Mouse (Mus musculus): ENCODE measurements around the gene Hist1h2bg.
"Not testable (repeated sequence)": the region's sequence is repeated elsewhere in the genome, so short reads cannot be mapped to it uniquely, and the experiment has no call there.

The Hist1h2bg gene

DNA sequence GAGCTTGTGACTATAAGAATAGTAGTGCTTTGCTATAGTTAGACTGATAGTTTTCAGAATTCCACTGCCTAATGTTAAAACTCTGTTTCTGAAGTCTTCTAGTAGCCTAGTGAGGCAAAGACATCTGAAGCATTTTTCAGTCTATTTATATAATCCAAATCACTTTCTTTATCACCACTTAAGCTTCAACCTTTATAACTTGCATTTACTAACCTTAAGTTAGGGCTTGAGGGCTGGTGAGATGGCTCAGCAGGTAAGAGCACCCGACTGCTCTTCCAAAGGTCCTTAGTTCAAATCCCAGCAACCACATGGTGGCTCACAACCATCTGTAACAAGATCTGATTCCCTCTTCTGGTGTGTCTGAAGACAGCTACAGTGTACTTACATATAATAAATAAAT, 31.4 kb upstream of the Hist1h2bg start:
- DNase-seq (ENCODE audit: low spot score): not testable (repeated sequence)

DNA sequence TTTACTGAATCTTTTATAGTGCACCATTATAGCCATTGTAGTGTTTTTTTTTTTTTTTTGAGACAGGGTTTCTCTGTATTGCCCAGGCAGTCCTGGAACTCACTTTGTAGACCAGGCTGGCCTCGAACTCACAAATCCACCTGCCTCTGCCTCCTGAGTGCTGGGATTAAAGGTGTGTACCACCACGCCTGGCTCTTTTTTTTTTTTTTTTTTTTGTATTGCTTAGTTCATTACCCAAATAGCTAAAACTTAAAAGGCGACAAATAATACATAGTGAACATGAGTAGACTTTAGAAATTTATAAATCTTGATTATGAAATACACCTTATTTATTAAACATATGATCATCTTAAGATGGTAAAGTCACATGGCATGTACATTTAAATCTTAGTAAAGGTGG, 29.7 kb upstream of the Hist1h2bg start:
- no peak for DNase-seq (ENCODE audit: low spot score)

DNA sequence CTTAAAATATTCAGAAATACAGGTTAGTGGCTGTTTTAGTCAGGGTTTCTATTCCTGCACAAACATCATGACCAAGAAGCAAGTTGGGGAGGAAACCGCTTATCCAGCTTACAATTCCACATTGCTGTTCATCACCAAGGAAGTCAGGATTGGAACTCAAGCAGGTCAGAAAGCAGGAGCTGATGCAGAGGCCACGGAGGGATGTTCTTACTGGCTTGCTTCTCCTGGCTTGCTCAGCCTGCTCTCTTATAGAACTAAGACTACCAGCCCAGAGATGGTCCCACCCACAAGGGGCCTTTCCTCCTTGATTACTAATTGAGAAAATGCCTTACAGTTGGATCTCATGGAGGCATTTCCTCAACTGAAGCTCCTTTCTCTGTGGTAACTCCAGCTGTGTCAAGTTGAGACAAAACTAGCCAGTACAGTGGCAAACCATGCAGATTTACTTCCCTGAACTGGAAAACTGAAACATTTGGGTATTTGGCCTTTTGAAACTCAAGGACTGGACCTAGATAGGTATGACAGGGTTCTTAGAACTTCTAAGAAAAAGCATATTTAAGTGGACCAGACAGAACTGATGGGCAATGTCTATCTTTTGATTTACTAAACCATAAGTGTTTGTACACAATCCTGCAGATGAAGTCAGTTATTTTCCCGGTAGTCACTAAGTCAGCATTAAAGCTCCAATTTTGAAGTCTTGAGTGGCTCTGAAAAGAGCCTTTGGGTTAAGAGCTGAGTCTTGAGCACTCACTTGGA, 28.8 kb upstream of the Hist1h2bg start:
- not testable (repeated sequence) for DNase-seq (ENCODE audit: low spot score)

DNA sequence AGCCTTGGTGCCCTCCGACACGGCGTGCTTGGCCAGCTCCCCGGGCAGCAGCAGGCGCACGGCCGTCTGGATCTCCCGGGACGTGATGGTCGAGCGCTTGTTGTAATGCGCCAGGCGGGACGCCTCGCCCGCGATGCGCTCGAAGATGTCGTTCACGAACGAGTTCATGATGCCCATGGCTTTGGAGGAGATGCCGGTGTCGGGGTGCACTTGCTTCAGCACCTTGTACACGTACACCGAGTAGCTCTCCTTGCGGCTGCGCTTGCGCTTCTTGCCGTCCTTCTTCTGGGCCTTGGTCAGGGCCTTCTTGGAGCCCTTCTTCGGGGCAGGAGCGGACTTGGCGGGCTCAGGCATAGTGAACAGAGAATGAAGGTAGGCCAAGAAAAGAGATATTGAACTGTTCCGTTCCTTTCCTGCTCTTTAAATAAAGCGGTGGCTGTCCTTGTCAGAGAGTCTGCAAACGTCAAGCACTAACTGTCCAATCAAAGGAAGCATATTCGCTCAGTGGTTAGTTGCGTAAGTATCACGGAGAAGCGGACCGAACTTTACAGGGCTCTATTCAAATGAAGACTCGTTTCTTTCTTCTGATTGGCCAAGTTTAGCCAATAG, 28.1 kb upstream of the Hist1h2bg start, which contains the start of gene Hist1h2bh:
TSS of gene Hist1h2bh (minus strand) at position 394 of the 609 bp plus-strand sequence.
- DNase-seq (ENCODE audit: low spot score): peak; percentile 91

DNA sequence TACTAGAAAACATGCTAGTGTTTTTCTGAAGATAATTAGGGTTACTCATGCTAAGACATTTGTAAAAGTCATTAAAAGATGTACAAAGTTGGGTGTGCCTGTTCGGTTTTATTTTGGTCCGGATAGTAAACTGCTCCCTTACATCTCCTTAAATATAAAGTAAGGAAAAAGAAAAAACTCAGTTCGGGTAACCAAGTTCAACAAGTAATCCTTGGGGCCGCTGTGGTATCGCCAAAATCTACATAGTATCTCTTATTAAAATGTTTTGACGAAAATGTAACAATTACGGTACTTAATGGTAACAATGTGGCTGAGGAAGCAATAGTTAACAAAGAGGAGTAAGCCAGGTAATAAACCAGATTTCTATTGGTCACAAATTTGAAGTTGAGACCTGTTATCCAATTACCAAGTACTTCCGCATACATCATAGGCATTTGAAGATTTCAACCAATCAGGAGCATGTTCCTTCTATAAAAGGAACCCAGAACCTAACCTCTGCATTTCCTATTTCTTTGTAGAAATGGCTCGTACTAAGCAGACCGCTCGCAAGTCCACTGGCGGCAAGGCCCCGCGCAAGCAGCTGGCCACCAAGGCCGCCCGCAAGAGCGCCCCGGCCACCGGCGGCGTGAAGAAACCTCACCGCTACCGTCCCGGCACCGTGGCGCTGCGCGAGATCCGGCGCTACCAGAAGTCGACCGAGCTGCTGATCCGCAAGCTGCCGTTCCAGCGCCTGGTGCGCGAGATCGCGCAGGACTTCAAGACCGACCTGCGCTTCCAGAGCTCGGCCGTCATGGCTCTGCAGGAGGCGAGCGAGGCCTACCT, 27.0 kb upstream of the Hist1h2bg start, which contains the start of gene Hist1h3f:
TSS of gene Hist1h3f (plus strand) at position 88 of the 822 bp plus-strand sequence.
- peak; percentile 92 for DNase-seq (ENCODE audit: low spot score)

DNA sequence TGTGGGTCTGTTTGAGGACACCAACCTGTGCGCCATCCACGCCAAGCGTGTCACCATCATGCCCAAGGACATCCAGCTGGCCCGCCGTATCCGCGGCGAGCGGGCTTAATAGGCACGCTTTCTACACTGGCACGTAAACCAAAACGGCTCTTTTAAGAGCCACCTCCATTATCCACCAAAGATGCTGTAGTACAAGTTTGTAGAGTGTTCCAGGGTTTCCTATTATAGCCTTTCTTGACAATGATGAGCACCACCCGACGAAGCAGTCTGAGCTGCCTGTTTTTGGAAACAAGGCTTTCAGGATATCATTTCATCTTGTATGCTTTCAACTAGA, 26.4 kb upstream of the Hist1h2bg start:
- not testable (repeated sequence) for DNase-seq (ENCODE audit: low spot score)

DNA sequence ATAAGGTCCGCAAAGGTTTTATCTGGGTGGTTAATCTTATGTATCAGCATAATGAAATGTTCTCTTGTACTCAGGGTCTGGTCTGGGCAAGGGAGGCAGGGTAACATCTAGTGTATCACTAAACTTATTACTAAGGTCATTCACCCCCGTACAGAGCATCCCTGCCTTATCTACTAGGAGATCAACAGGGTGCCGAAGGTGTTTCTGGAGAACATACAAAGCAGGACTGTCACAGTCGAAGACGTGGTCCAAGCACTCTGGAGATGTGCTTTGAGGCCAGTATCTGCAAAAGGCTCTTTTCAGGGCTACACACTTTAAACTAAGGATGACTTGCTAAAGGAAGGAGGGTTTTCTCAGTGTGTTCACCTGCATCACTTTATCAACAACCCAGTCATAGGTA, 24.5 kb upstream of the Hist1h2bg start:
- DNase-seq (ENCODE audit: low spot score): no peak

DNA sequence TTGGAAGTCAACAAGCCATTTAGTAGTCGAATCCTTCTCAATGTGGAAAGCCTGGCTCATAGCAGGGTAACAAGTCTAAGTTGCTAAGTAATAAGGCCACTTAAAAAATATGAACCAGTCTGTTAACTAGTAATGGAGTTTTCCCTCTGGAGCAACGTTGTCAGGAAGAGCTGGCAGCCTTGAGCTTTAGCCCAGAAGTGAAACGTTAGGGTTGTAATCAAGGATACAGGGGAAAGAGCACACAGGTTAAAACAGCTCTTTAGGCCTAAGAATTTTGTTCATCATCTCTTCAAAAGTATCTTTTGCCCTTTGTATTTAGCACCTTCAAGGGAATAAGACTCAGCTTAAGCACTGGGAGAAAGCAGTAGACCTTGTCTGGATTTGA, 20.4 kb upstream of the Hist1h2bg start:
- peak; percentile 49 for DNase-seq (ENCODE audit: low spot score)

DNA sequence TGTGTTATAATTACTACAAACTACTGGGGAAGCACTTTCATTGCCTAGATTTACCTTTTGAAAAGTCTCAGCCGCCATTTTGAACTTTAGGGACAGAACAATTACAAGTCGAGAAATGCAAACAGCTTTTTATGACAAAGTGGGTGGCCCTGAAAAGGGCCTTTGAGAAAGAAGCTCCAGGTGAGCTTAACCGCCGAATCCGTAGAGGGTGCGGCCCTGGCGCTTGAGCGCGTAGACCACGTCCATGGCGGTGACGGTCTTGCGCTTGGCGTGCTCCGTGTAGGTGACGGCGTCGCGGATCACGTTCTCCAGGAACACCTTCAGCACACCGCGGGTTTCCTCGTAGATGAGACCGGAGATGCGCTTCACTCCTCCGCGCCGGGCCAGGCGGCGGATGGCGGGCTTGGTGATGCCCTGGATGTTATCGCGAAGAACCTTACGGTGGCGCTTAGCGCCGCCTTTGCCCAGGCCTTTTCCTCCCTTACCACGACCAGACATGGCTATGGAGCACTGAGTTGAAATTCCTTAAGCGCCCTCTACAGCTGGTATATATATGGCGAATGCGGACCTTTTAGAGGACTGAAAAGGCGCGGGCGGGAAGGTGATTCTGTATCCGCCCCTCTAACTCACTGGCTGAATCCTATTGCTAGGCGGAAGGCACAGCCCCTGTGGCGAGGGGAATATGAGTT, 19.9 kb upstream of the Hist1h2bg start, which contains the start of gene Hist1h4f:
TSS of gene Hist1h4f (minus strand) at position 503 of the 689 bp plus-strand sequence.
- peak; percentile 96 for DNase-seq (ENCODE audit: low spot score)

DNA sequence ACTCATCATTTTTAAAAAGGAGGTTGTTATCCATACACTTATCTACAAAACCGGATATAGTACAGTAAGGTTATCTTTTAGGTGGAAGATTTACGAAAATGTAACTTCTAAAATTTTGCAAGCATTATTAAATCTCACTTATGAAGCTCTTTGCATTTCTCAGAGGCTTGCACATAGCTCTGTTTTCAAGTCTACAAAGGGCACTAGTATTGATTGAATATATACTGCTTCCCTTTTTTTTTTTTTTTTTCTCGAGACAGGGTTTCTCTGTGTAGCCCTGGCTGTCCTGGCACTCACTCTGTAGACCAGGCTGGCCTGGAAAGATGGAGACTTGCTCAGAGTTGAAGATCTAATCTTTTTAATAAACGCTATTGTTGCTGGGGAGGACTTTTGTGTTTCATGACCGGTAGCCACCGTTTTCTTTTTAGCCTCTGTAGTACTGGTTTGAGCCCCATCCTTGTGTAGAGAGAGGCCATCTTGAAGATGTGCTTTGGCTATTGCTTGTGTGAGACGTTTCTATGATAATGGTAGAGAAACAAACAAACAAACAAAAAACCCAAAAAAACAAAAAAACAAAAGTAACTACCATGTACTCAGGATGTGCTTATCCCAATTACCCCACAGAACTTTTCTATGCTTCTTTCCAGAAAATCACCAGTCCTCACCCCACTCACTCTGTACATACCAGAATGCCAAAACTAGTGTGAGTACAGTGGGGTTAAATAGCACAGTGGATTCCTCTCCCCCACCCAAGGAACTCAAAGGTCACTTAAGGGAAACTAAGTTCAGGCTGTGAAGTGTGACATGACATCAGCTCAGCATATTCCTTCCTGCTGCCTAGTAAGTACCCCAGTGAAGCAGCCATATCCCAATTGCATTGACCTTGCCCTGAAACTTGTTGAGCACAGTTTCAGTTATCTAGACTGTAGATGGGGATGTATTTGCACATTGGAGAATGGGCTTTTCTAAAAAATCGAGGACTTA, 19.0 kb upstream of the Hist1h2bg start:
- DNase-seq (ENCODE audit: low spot score): no peak

DNA sequence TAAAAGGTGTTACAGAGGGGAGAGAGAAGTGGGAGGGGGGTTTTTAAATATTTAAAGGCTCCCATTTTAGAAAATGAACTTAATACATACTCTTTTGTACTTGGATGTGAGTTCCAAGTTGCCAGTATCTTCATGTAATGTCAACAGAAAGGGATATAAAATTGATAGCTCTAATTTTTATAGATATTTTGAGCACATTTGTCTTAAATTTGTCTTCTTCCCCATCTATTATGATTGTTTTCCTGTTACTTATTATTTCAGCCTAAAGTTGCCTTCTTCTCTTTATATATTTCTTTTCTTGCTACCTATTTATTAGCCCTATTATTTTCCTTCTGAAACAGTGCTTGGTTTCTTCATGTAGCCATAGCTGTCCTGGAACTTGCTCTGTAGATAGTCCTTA, 18.2 kb upstream of the Hist1h2bg start, which contains the start of gene Hist1h1d:
TSS of gene Hist1h1d (plus strand) at position 301 of the 400 bp plus-strand sequence.
- DNase-seq (ENCODE audit: low spot score): no peak

DNA sequence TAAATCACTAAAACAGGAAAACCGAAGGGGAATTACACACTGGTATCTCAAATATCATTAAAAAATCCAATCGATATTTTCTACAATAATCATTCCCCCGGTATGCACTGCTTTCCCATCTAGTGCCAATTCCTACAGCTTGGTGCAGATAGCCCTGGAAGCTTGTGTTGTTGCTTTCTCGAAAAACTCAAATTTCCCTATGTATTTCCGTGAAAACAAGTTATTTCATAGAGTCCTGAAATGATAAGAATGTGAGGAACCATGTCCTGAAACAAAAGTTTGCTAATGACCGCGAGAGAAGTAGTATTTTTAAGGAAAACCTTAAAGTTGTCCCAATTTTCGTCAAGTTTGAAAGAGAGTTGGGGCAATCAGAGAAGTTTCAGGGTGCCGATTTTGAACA, 16.8 kb upstream of the Hist1h2bg start:
- no peak for DNase-seq (ENCODE audit: low spot score)

DNA sequence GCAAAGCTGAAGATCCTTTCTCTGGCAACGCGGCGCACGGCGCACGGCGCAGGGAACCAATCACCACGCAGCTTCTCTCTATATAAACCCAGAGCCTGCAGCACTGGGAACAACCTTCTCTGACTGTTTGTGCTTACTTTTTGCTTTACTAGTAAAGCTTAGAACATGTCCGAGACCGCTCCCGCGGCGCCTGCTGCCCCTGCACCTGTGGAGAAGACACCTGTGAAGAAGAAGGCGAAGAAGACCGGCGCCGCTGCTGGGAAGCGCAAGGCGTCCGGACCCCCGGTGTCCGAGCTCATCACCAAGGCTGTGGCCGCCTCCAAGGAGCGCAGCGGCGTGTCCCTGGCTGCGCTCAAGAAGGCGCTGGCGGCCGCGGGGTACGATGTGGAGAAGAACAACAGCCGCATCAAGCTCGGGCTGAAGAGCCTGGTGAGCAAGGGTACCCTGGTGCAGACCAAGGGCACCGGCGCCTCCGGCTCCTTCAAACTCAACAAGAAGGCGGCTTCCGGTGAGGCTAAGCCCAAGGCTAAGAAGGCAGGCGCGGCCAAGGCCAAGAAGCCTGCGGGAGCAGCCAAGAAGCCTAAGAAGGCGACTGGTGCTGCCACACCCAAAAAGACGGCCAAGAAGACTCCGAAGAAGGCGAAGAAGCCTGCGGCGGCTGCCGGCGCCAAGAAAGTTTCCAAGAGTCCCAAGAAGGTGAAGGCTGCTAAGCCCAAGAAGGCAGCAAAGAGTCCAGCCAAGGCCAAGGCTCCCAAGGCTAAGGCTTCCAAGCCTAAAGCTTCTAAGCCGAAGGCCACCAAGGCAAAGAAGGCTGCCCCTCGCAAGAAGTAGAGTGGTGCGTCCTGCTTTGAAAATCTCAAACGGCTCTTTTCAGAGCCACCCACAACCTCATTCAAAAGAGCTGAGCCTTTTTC, 16.0 kb upstream of the Hist1h2bg start:
- peak; percentile 90 for DNase-seq (ENCODE audit: low spot score)

DNA sequence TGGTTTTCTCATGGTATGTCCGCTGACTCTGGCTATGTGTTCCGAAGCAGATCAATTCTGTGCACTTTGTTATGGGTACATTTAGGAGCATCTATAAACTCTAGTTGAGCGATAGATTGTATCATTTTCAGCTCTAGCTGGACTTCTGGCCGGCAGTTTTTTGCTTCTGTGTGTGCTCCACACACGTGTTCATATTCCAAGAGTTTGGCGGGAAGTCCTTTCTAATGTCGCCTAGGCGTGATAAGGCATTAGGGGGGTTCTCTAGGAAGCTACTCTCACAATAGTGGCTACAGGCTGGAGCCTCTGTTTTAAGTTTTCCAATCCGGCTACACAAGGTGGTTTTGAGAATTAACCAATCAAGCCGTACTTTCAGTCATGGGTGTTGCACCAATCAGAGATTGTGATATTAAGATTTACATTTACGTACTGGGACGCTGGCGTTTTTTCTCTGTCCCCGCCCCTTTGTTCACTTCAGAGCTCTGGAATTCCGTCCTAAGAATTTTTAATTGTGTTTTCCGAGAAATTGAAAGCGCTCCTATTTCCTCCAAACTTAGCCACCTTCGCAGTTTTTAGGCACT, 15.3 kb upstream of the Hist1h2bg start:
- peak; percentile 79 for DNase-seq (ENCODE audit: low spot score)

DNA sequence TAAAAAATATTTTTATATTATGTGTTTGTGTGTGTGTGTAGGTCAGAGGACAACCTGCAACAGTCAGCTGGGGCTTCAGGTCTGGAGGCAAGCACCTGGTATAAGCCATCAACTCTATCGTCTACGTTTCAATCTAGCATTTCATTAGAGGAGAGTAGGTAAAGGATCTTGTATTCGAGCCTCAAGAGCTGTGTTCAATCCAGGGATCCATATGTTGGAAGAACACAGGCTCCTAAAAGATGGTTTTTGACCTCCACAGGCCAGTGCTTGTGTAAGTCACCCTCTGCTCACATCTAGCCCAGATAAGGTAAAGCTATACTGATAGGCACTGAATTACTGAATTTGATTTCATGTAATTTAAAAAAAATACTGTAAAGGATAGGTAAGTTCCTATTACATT, 14.3 kb upstream of the Hist1h2bg start:
- DNase-seq (ENCODE audit: low spot score): no peak

DNA sequence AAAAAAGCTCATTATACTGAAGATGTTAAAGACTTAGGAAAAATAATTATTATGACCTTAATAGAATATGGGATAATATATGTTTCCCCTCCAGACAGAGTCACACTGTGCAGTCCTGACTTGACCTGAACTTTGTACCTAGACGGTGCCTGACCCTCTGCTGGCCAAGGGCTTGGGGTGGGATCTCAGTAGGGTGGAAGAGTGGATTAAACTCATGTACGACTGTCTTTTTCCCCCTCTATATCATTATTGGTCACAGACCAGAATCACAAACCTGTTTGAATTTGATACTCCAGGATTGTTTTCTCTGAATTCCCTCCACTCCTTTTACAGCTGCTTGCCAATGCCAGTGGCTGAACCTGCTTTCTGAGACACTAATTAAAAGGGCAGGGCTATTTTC, 10.5 kb upstream of the Hist1h2bg start:
- not testable (repeated sequence) for DNase-seq (ENCODE audit: low spot score)

DNA sequence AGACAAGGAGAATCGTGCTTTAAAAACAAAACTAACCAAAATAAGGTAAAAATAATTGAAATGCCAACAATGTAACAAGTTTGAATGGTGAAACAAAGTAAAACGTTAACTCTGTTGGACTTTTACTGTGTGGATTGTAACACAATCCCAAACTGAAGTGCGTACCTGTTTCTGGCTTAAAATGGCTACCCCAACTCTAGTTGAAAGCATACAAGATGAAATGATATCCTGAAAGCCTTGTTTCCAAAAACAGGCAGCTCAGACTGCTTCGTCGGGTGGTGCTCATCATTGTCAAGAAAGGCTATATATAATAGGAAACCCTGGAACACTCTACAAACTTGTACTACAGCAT, 9.7 kb upstream of the Hist1h2bg start:
- not testable (repeated sequence) for DNase-seq (ENCODE audit: low spot score)

DNA sequence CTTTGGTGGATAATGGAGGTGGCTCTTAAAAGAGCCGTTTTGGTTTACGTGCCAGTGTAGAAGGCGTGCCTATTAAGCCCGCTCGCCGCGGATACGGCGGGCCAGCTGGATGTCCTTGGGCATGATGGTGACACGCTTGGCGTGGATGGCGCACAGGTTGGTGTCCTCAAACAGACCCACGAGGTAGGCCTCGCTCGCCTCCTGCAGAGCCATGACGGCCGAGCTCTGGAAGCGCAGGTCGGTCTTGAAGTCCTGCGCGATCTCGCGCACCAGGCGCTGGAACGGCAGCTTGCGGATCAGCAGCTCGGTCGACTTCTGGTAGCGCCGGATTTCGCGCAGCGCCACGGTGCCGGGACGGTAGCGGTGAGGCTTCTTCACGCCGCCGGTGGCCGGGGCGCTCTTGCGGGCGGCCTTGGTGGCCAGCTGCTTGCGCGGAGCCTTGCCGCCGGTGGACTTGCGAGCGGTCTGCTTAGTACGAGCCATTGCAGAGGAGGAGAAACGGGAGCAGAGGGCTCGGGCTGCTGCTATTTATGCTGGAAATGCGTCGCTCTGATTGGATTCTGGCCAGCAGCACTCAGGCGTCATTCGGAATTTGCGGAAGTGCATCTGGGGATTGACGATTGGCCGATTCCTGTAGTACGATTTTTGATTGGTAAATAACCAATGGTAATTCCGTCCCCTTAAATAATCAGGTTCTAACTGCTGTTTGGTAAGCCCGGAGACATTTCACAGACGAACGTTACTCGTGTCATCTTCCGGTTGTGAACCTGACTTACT, 9.1 kb upstream of the Hist1h2bg start, which contains the start of gene Hist1h3e:
TSS of gene Hist1h3e (minus strand) at position 487 of the 777 bp plus-strand sequence.
- DNase-seq (ENCODE audit: low spot score): peak; percentile 98
